Mouse (Mus musculus) spleen, embryonic (tissue): Measurements from ENCODE around the gene Cdc42bpg.

Experiments used
- CTCF ChIA-PET: fragments of 350-600 bp; sonication (Branson Sonifier 250); formaldehyde crosslinking; loops from one replicate; lab custom pipeline; 2022; lab: Charles Lee

The Cdc42bpg gene

DNA sequence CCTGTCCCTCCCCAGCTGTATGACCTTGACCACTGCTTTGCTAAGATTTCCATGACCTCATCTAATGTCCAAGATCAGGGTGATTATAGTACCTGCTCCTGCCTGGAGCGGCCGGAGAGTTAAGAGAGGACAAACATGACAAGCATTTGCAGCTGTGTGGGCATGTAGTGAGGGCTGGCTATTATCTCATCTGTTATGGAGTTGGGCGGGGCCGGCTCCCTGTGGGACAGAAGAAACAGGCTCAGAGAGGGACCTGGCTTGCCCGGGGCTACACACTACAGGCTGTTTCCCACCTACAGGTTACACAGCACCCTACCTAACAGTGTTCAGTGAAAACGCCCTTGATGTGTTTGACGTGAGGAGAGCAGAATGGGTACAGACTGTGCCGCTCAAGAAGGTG, 15.1 kb downstream of the Cdc42bpg start:
- CTCF ChIA-PET = no interaction called here

DNA sequence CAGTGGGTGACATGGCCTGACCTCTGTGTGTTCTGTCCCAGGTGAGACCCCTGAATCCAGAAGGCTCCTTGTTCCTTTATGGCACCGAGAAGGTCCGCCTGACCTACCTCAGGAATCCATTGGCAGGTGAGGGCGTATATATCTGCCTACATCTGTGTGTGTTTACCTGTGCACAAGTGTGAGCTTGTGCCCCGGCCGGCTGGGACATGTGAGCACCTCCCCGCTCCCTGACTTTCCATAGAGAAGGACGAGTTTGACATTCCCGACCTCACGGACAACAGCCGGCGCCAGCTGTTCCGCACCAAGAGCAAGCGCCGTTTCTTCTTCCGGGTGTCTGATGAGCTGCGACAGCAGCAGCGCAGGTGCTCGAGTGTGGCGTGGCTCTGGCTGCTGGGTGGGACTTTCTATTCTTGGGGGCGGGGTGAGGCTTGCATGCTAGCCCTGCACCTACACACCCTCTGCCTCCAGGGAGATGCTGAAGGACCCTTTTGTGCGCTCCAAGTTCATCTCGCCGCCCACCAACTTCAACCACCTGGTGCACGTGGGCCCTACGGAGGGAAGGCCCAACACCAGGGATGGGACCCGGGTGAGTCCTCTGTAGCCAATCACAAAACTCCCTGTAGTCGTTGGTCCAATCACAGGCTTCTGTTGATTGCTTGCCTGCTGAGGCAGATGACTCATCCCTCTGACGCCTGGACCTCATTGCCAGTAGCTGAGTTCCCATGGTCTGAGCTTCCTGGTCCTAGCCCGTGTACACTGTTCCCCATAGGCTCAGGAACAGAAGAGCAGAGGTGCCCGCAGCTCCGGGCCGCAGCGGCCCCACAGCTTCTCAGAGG, 15.7 kb downstream of the Cdc42bpg start:
- CTCF ChIA-PET = no interaction called here

DNA sequence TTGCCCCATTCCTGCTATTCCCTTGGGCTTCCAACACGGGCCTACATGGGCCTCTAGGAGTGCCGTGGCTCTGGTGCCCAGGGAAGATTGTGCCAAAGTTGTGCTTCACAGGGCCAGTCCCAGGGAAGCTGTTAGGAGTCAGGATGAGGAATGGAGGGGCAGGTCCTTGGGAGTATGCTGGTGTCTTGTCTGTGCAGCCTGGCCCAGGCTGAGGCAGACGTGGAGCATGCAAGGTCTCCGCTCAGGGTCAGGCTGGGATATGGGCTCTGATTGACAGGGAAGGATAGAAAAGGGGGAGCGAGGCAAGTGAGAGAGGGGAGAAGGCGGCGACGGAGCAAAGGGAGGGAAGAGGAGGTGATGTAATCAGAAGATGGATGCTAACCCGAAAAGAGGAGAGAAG, 18.5 kb downstream of the Cdc42bpg start:
- CTCF ChIA-PET = no interaction called here

DNA sequence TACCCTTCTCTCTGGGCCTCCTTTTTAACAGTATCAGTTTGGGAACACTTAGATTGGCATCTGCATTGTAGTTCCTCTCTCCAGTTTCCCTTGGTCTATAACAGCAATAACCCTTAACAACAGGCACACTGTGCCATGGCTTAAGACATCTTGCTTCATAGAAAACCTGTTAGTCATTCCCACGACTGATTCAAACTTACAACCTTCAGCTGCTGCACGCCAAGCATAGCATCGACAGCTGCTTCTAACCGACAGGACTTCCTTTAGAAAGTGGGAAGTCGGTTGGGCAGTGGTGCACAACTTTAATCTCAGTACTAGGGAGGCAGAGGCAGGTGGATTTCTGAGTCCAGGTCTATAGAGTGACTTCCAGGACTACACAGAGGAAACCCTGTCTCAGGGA, 24.9 kb downstream of the Cdc42bpg start:
- CTCF ChIA-PET = interaction anchor here (0.6 to 1.3 kb wide), 5 partner anchors 21 to 395 kb away, joined by 3 to 10 read pairs (median 3); no protein-coding TSS in a partner anchor

DNA sequence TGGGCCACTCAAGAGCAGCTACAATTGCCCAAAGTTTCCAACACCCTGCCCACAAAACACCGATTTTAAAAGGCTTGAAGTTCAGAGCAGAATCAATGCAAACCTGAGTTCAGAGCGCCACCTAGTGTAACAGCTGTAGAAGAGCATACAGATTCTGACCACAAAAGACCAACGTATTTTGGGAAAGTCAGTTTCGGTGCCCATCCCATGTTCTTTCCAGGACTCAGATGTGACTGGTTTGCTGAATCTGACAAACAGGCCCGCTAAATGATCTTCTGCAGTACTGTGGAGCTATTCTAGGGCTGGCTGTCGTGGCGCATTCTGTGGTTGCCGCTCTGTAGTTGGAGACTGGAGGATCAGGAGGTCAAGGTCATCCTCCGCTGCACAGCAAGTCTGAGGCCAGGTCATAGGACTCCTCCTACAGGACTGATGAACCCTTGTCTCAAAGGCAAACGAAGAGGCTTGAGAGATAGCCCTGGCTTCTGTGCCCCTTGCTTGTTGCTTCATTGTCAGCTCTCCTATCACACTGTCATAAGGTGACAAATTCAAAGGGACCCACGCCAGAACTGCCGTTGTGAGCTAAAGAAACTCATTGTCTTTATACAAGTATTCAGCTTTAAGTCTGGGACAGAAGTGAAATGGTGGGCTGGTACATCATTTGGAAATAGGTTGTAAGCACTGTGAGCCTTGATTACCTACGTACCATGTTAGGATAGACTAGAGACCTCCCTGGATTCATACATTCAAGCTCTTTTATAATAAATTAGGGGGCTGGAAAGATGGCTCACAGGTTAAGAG, 25.7 kb downstream of the Cdc42bpg start:
- CTCF ChIA-PET = interaction anchor here (0.6 to 1.3 kb wide), 6 partner anchors 22 to 396 kb away, joined by 3 to 10 read pairs (median 3); no protein-coding TSS in a partner anchor

DNA sequence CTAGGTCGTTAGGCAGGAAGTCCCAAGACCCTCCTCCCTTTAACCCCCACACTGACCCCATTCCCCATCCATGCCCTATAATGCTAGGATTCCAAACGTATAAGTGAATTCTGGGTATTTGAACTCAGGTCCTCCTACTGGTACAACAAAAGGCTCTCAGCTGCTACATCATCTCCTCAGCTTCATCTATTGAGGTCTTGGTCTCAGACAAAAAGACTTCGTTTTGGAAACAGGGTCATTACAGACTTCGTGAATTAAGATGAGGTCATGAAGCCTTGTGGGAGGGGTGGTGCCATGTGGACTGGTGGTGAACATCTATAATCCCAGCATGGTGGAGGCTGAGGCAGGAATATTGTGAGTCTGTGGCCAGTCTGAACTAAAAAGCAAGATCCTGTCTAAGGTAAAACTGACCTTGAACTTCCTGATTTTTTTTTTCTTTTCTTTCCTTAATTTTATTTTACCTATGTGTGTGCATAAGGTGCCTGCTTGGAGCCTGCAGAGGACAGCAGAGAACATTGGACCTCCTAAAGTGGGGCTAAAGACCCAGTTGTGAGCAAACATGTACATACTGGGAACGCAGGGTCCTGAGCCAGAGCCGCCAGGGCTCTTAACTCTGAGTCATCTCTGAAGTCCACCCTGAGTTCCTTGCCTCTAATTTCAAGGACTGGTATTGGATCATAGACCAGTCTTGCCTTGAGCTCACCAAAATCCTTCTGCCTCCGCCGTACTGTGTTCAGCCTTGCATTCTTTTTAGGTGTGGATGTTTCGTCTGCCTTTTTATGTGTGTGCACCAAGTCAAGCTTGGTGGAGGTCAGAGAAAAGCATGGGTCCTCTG, 27.7 kb downstream of the Cdc42bpg start:
- CTCF ChIA-PET = interaction anchor here (0.5 kb wide), 1 partner anchor 11 kb away, joined by 4 read pairs; no protein-coding TSS in a partner anchor

DNA sequence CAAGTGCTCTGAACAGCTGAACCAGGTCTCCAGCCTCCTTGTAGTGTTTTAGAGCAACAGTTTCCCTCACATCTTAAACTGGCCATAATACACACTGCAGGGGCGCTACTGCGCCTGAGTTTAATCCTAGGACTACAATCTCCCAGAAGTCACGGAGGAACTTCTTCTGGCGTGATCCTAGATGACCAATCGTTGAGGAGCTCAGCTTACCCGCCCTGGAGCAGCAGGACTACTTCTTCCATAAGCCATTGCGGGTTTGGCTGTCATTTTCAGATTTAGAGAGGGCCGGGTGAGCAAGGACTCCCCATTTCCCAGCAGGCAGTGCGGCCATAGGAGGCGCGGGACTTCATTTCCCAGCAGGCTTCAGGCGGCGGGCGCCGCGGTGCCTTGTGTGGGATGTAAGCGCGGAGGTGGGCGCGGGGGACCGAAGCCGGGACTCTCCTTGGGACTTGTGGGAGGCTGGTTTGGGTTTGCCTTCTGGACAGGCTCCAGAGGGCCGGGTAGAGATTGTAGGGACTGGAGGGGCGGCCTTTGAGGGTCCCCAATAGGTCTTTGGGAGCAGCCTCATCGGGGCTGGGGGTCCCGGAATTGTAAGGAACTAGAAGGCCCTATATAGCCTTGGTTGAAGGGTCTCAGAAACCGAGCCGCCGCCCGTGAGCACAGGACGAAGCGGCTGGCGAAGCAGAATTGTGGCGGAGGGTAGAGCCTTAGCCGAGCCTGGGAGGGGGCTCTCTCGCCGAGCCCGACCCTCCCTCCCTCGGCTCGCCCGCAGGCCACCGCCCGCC, 28.6 kb downstream of the Cdc42bpg start, which contains the start of gene Men1:
Gene Men1 (plus strand): TSS at position 307 of the 785 bp plus-strand sequence.
- CTCF ChIA-PET = interaction anchor here (0.7 to 0.9 kb wide), 2 partner anchors 62 to 1825 kb away, joined by 3 to 7 read pairs; no protein-coding TSS in a partner anchor

DNA sequence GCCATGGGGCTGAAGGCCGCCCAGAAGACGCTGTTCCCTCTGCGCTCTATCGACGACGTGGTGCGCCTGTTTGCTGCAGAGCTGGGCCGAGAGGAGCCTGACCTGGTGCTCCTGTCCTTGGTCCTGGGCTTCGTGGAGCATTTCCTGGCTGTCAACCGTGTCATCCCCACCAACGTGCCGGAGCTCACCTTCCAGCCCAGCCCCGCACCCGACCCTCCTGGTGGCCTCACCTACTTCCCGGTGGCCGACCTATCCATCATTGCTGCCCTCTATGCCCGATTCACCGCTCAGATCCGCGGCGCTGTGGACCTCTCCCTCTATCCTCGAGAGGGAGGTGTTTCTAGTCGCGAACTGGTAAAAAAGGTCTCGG, 29.2 kb downstream of the Cdc42bpg start:
- CTCF ChIA-PET = interaction anchor here (0.6 to 0.9 kb wide), 3 partner anchors 62 to 1826 kb away, joined by 3 to 7 read pairs (median 3); no protein-coding TSS in a partner anchor

DNA sequence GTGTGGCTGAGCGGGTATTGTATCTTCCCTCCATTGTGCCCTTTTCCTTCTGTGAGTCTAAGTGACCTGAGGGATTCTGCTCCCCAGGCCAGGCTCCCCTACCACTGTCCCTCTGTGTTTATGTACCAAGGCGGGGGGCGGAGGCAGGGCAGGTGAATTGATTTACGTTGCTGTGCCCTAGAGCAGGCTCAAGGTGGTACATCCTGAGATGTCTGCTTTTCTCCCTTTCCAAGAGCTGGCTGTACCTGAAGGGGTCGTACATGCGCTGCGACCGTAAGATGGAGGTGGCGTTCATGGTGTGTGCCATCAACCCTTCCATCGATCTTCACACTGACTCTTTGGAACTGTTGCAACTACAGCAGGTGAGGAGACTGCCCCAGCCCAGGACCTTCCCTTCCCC, 30.7 kb downstream of the Cdc42bpg start:
- CTCF ChIA-PET = interaction anchor here (1.1 kb wide), 1 partner anchor 74 kb away, joined by 3 read pairs; no protein-coding TSS in a partner anchor

DNA sequence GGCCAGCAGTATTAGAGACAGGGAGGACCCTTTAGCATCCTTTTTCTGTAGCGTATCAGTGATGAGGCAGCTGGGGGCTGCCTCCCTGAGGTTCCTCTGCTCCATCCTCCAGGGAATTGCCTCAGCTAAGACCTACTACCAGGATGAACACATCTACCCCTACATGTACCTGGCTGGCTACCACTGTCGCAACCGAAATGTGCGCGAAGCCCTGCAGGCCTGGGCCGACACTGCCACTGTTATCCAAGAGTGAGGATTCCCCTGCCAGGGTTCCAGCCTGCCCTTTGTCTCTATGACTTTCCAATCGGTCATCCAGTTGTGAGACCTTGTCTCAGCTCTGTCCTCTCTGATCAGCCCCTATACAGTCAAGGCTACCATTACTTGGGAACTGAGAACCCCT, 31.9 kb downstream of the Cdc42bpg start:
- CTCF ChIA-PET = interaction anchor here (1.1 kb wide), 1 partner anchor 72 kb away, joined by 3 read pairs; no protein-coding TSS in a partner anchor

DNA sequence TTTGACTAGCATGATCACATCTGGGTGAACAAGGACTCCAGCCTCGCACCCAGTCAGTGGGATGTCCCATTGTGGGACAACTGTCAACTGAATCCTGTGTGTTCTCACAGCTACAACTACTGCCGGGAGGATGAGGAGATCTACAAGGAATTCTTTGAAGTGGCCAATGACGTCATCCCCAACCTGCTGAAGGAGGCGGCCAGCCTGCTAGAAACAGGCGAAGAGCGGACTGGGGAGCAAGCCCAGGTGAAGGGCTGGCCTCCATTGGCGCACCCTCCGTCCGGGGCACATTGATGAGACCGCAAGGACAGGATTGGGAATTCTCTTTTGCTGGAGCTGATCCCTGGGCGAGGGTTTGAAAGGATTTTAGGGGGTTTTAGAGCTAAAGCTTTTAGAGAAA, 32.5 kb downstream of the Cdc42bpg start:
- CTCF ChIA-PET = no interaction called here

DNA sequence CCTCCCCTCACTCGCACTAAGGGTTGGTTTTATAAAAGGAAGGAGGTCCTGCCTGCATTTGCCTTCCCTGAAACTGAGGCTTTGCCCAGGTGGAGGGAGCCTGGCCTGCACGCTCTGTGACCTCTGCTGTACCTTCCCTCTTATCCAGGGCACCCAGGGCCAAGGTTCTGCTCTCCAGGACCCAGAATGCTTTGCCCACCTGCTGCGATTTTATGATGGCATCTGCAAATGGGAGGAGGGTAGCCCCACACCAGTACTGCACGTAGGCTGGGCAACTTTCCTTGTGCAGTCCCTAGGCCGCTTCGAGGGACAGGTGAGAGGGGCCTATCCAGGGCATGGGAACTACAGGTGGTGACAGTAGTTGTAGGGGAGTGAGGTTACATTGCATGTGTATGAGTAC, 32.9 kb downstream of the Cdc42bpg start:
- CTCF ChIA-PET = no interaction called here

DNA sequence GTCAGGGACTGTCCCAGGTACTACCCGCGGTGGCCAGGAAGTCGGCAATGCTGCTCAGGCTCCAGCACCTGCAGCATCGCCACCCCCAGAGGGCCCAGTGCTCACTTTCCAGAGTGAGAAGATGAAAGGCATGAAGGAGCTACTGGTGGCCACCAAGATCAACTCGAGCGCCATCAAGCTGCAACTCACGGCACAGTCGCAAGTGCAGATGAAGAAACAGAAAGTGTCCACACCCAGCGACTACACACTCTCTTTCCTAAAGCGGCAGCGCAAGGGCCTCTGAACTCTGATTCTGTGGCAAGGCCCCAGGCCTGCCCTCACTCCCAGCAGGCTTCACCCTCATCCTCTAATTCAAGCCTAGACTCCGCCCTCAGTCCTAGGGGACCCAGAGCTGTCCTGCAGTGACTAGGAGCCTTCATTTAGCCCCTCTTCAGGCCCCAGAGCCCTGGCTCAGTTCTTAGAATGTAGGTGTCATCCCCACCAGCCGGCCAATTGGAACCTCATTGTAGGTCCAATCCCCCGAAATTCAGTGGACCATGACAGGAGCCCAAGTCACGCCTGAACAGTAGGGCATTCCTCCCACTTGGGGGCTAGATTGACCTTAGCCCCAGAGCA, 33.7 kb downstream of the Cdc42bpg start:
- CTCF ChIA-PET = no interaction called here

DNA sequence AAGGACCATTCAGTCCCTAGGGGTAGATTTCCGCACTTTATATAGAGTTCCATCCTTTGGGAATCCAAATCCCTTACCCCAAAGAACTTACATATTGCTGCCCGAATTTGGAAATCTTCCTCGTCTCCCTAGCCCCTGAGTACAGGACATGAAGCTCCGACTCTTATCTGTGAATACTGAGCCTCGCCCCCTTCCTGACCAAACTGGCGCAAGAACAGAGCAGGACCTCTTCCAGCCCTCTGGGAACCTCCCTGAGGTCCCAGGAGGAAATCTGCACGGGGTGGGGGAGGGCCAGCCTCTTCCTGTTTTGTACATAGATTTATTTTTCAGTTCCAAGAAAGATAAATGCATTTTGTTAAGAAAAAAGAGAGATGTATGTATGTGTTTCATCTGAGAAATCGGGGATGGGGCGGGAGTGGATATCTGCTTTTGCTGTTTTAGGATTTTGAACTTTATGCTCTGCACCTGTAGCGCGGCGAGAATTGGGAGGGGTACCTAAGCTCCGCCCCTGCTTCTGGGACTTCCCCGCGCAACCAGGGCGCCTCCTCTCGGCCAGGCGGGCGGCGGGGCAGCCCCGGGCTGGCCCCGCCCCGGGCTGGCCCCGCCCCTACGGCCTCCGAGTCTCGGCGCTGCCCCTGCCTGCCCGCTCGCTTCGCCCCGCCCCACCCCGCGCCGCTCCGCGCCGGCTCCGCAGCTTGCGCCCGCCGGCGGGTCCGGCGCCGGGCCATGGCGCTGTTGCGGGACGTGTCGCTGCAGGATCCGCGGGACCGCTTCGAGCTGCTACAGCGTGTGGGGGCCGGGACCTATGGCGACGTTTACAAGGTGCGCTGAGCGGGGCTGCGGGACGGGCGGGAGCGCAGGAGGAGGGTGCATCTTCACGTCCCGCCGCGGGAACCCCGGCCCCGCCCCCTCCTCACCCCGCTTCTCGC, 34.5 kb downstream of the Cdc42bpg start, which contains the start of gene Map4k2:
Gene Map4k2 (plus strand): TSS at position 612 of the 929 bp plus-strand sequence.
- CTCF ChIA-PET = interaction anchor here (0.5 to 1.0 kb wide), 3 partner anchors 10 to 18 kb away, joined by 3 to 6 read pairs (median 4); no protein-coding TSS in a partner anchor

DNA sequence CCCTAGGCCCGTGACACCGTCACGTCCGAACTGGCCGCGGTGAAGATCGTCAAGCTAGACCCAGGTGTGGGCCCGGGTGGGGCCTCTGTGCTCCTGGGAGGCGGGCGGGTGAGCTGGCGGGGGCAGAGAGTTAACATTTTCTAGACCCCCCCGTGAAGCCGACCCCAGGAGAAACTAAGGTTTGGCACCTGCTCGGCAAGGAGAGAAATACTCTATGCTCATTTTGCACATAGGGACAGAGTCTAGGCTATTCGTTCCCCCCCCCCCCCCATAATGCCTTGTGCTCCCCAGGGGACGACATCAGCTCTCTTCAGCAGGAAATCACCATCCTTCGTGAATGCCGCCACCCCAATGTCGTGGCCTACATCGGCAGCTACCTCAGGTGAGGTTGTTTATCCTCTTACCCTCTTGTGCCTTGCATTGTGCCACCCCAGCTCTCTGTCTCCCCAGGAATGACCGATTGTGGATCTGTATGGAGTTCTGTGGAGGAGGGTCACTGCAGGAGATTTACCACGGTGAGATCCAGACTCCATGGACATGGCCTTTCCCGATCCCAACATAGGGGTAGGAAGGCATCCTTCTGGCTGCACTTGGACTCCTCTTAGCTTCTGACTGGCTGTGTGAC, 35.3 kb downstream of the Cdc42bpg start:
- CTCF ChIA-PET = interaction anchor here (0.7 to 1.0 kb wide), 2 partner anchors 10 to 17 kb away, joined by 3 to 4 read pairs; no protein-coding TSS in a partner anchor

DNA sequence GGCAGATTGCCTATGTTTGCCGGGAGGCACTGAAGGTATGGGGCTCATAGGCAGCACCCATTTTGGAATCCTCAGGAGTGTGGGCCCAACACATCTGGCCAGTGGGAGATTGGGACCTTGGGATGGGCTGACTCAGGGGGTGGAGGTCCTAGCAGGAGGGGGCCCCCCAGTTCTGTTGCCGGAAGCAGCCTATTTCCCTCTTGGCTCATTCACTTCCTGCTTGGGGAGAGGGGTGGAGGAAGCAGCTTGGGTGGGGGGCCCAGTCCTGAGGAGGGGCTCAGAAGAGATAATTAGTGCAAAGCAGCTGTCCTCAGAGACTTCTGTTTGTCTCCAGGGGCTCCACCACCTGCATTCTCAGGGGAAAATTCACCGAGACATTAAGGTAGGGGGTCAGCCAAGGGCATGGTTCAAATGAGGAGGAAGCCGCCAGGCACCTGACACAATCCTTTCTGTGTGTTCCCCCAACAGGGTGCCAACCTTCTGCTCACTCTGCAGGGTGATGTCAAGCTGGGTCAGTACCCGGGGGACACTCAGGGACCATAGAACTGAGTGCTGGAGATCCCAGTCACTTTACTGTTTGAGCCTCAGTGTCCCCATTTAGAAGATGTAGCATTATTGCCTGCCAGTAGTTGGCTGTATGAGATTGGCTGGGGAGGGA, 36.1 kb downstream of the Cdc42bpg start:
- CTCF ChIA-PET = interaction anchor here (1.0 kb wide), 1 partner anchor 9 kb away, joined by 3 read pairs; no protein-coding TSS in a partner anchor
